Mouse (Mus musculus) ES-Bruce4 (cell line): ENCODE measurements at regions not wholly inside any gene's neighbourhood (a gene's known extent, or its start where the extent isn't known, plus 50 kb on each side); places are given as distances from the start of the nearest gene placed in this dataset.

ENCODE experiments used
- CTCF ChIP-seq: IDR thresholded peaks from one replicate; pipeline ENCODE4 v1.8.1; 2011; ENCODE audit warnings: low read depth, low read length
- POLR2A ChIP-seq: IDR thresholded peaks from one replicate; pipeline ENCODE4 v1.8.1; 2011; ENCODE audit warnings: low read length; ENCODE audit not compliant: insufficient read depth

DNA sequence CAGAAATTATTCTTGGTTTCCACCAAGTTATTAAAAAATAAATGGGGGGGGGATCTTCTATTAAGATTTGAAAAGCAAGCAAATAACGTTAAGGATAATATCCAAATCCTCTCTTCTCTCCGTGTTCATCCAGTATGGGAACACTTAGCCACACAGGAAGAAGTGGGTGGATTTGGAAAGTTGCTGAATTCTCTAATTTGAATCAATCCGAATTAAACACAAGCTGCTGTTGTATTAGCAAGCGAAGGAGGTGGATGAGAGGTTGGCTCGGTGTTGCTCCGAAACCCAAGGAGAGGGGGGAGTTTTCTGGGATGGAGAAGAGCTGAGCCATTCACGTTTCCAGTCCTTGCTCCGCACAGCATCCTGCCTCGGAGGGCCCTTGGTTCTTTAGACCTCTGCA lies 97.6 kb upstream of the Lnx1 start:
- TF ChIP-seq POLR2A (no peak), CTCF (no peak)
